Mouse (Mus musculus) megakaryocyte progenitor cell, adult 5-6 weeks (primary cell): ENCODE results near the gene Gm5737. TPM values are rescaled to one million over a fixed set of nuclear protein-coding genes. Genes with fewer than 3 reads are reported as not detected.

ENCODE experiments used
- ATAC-seq: replicated peaks from 2 replicates; pipeline ENCODE4 v1.8.0; 2016; ENCODE audit warnings: mild to moderate bottlenecking, moderate TSS enrichment, inconsistent platforms; ENCODE audit not compliant: poor library complexity
- total RNA-seq, 2 experiments: library from RNA; stranded (forward) in 1 of 2; stranded (reverse) in 1 of 2; fragments of 157-497, 149-512 nt in 1 of 2; fragments of 200-1000 nt in 1 of 2; gene quantifications; 2 replicates each; pipeline versions ENCODE4 v1.2.3 to v1.2.4; 2015 to 2017

Gene Gm5737
- total RNA-seq, 2 experiments from 2014 or later: not detected

DNA sequence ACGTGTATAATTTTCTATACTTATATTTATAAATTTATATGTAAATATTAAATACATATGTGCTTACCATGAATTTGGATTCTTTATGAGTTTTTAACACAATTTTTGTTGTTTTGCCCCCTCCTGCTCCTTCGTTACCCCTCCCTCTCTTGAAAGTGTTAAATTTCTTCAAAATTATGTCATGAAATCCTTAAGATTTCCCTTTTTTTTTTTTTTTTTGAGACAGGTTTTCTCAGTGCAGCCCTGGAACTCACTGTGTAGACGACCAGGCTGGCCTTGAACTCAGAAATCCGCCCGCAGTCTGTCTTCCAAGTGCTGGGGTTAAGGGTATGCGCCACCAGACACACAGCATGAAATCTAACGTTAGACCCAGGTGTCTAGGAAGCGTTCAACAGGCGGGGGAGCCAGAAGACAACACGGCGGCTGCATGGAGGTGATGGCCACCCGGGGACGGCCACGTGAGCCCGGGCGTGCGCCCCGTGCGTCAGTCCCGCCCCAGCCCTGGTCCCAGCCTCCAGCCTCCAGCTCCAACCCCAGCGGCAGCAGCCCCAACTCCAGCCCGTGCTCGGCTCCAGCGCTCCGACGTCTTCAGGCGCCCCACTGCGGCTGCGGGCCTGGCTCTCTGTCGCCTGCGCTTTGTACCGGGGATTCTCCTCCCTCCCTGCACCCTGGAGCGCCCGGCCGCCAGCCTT, 30.3 kb downstream of the Gm5737 start, which contains the start of gene Eef2k:
Gene Eef2k, plus strand, starts transcription at position 487 of the 692 bp plus-strand sequence.
- ATAC-seq: peak; percentile 80

DNA sequence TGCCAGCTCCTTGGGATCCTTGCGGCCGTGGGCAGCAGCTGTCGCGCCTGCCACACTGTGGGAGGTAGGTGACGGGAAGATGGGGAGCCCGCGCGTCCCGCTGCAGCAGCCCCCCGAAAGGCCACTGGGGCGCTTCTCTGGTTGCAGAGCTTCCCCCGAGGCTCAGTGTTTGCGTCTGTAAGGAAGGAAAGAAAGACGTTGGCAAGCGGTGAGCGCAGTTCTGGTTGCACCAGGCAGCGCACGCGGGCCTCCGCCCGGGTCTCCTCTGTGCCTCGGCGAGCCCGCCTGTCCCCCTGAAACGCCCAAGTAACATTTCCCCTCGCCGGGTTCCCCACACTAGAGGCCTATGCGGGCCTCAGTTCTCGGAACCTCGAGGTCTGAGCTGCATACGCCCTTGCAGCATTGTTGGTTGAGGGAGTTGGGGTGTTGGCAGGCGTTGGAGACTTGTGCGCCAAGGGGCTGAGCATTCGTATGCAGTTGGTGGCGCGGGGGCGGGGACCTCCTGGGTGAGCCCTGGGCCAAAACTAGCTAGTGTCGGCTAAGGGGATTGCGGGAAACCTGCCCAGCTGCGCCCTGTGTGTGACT, 31.0 kb downstream of the Gm5737 start:
- ATAC-seq: peak; percentile 68

DNA sequence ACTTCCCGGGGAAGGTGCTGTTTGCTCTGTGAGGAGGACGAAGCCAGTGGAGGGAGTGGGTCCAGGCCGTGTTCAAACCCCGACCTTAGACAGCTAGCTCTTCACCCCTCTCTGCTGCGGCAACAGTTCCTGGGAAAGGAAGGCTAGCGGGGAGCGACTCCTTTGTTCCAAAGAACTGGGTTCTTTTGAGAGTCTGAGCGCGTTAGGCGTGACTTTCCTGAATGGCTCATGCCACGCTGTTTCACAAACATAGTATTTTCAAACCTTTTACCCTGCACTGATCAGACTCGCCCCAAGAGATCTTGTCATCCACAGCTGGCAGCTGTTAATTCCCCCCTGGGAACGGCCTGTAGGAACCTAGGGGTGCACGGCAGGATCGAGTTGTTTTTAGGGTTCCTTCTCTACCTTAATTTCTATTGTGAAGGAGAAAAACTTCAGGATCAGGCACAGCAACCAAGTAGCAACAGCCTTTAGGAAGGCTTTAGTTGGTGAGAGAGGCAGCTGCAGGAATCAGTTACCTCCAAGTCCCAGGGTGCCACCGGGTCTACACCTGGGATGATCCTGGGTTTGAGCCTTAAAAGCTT, 31.8 kb downstream of the Gm5737 start:
- no peak for ATAC-seq

DNA sequence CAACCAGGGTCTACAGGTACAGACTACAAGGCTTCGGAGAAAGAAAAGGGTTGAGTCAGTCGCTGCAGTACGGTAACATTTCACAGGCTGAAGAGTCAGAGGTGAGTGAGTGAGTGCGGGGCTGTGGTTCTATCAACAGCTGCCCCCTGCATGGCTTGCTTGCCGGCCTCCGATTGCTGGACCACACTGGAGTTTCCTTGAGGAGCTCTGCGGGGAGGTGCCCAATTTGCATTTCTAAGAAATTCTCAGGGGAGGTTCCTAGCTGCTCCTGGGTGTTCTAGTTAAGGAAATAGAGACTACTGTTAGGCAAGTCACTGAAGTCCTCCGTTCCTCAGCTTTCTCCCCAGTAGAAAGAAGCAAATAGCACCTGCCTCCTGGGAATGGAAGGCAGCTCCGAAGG, 32.5 kb downstream of the Gm5737 start:
- ATAC-seq: no peak

DNA sequence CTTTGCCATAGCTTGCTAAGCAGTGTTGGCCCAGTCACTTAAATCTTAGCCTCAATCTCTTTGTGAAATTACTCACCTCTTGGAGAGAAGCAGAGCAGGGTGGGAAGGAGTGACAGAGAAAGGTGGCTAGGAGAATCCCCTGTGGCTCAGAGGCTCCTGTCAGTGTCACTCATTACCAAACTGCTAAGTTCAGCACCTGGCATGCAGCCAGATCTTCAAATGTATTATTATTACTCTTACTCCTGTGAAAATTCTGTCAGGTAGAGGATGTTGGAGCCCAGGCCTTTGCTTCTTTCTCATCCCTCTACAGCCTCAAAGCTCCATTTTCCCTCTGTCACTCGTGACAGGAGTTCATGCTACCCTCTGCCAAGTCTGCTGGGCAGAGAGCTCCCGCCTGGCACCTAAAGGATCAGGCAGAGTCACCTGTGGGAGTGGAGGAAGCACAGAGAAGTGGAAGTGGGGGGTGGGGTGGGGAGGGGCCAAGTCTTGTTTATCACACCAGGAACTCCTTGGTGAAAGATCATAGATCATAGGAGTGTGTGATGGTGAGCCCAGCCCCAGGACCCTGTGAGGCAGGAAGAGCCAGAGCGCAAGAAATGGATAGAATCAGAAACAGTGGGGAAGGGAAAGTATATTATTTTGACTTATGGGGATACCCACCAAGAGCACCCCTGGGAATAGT, 36.8 kb downstream of the Gm5737 start:
- no peak for ATAC-seq

DNA sequence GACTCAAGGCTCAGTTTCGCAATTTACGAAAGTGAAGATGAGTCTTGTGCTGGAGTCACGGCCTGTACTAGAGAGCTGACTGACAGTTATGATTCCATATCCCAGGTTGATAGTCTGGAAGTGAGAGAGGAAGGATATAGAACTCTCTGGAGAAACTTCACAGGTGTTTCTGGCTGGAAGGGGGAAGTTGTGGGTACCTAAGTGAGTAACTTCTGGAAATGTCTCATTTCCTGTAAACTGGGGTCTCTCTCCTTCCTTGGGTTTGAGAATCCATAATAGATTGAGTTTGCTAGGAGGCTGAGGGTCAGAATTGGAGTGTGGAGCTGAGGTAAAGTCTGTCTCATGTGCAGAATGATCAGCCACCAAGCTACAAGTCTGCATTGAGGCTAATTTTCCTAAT, 38.0 kb downstream of the Gm5737 start:
- ATAC-seq: no peak

DNA sequence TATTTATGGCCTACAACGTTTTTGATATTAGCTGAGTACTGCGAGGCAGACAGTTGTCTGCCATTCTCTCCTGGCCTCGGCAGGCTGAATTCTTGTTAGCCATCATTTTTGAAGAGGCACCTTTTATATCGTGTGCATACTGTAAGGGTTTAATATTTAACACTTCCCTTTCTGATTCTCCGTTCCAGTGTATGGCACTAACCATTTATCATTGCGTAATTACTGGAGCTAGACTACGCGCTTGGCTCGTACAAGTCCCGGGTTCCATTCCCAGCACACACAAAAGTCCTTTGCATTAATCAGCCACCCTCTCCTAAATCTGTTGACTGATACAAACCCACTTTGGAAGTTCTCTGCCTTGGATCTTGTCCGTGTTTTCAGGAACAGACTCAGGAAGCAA, 47.7 kb downstream of the Gm5737 start:
- ATAC-seq: 0 out of 2 replicates have a peak, but pooled peaks have one; percentile 26

DNA sequence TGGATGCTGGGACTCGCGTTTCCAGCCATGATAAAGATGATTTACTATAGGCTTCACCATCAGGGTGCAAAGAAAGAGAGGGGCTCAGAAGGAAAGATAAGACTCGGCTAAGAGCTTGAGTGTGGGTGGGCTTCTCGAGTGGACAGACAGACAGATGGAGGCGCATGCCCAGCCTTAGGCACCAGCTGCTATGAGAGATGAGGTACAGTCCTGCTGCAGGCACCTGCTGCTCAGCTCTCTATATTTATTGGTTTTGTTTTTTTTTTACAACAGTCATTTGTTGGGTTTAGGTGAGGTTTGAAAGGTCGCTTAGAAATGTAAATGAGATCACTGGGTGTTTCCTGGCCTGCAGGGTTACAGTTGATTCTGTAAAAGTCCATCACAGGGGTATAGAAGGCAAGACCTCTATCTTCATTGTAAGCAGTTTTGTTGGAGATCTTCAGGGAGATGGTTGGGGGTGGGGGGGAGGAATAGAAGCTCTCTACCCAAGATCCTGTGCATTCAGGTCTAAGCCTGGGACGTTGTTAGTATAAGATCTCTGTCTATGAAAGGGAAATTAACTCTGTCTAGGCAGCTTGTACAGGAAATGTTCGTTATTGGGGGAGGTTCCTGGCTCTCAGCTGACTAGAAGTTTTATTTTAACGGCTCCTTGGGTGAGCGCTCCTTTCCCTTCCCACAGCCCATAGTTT, 48.8 kb downstream of the Gm5737 start:
- peak; percentile 26; the same call in 1 of the 2 replicates for ATAC-seq

DNA sequence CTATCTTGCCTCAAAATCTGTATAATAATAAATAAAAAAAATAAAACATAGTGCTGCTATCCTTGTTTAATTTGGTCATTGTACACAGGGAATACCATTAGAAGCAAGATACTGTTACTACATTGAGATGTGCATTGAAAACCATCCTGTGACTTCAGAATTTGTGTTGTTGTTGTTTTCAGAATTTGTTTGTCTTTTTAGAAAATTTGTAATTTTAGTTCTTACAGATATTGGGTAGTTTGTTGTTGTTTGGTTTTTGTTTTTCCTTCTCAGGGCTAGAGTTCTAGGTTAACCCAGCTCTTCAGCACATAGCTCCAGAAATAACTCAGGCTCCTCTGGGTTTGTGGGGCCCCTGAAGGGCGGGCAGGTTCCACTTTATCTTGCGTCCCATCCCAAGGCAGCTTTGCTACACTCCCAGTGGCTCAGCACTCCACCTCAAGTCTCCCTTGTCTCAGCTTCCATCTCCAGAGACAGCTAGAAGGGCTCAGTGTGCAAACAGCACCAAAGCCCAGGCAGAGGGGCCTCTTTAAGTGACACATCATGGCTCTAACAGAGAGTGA, 49.4 kb downstream of the Gm5737 start:
- peak; percentile 36 for ATAC-seq

DNA sequence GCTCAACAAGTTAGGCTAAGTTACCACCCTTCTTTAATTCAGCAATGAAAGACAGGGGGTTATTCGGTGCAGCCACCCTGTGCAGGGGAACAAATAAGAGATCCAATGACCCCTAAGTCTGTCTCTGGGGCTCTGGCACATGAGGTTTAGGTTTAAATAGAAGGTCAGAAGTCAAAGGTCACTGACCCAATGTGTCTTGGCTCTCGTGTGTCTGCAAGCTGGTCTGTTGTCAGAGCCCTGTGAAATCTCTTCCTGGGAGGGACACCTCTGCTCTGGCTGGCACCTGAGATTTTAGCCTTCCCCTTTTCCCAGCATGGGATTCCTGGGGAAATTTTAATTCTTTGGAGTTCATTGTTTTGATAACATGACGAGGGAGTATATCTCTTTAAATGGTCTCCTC, 50.0 kb downstream of the Gm5737 start:
- ATAC-seq: no peak

DNA sequence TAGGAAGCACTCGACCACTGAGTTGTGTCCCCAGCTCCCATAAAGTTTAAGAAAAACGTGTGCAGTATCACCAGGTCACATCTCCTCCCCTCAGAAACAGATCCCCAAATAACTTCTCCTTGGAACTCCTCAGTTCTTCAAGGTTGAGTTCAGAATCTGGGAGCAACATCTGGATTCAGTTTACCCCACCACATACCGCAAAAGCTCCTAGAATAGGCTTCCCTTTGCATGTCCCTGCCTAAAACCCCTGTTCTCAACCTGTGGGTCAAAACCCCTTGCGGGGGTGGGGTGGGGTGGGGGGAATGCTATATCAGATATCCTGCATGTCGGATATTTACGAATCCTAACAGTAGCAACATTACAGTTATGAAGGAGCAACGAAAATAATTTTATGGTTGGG, 50.5 kb downstream of the Gm5737 start:
- ATAC-seq: no peak

DNA sequence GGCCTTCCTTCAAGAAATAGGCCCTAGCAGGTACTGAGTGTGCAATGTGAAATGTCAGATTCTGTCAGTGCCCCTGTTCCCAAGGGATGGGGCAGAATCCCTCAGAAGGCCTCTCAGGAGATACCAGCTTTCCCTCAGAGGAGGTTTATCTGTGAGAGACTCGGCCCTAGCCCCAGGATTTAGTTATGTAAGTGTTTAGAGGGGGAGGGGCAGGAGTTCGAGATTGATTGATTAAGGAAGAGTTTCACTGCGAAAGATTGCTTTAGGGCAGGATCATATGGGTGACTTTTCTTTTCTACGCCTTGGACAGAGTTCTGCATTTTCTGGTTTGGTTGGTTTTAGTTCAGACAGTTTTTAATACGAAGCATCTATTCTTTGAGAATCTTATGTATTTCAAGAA, 51.3 kb downstream of the Gm5737 start:
- ATAC-seq: no peak

DNA sequence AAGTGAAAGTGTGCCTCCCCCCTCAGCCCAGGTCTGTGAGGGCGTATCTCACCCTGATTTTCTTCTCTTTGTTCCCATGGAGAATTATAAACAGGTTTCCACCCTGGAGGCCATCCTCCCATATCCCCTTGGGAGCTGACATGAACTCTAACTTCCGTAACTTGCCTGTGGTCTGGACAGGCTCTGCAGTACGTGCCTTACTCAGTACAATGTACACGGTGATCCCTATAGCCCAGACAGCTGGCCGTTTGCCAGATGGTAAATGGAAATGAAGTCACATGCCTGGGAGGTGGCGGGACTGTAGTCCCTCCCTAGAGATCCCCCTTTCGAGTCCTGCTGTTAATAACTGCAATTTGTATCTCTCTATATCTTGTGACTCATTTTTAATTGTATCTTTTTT, 52.9 kb downstream of the Gm5737 start:
- ATAC-seq: peak; percentile 54

DNA sequence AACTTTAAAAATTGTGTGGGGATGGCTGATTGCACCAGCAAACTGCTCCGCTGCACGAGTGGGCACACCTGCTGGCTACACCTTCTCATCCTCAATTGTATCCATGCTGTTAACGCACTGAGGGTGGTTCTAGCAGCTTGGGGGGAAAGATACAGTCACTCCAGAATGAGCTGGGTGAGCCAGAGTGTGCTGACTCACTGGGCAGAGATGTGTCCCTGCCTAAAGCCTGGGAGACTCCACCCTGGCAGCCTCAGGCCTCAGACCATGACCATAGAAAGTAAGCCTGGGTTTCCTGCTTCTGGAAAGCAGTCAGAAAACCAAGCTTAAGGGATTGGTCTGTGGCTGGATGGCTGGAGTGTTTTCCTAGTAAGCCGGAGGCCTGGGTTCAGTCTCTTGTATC, 53.7 kb downstream of the Gm5737 start:
- peak; percentile 52 for ATAC-seq

DNA sequence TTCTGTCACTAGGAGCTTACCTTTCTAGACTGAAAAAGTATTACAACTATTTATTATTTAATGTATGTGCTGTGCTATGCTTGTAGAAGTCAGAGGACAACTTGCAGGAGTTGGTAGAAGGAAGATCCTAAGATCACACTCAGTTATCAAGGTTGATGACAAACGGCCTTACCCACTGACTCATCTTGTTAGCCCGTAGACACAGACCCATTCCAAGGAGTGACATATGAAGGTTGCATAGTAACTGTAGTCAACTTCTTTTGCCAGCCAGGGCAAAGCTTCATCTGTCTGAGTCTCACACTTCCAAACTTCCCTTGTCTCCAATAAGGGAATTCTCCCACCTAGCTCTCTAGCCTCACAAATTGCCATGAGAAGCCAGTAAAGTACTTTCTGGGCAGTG, 54.5 kb downstream of the Gm5737 start:
- no peak for ATAC-seq

DNA sequence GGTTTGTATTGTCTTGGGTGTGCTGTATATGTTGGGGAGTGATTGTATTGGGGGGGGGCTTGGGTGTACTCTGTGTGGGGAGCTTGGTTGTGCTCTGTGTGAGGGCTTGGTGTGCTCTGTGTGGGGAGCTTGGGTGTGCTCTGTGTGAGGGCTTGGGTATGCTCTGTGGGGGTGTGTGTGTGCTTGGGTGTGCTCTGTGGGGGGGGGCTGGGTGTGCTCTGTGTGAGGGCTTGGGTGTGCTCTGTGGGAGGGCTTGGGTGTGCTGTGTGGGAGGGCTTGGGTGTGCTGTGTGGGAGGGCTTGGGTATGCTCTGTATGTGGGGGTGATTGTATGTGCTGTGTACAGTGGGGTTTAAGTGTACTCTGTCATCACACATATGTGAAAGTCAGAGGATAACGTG, 55.6 kb downstream of the Gm5737 start:
- ATAC-seq: no peak

DNA sequence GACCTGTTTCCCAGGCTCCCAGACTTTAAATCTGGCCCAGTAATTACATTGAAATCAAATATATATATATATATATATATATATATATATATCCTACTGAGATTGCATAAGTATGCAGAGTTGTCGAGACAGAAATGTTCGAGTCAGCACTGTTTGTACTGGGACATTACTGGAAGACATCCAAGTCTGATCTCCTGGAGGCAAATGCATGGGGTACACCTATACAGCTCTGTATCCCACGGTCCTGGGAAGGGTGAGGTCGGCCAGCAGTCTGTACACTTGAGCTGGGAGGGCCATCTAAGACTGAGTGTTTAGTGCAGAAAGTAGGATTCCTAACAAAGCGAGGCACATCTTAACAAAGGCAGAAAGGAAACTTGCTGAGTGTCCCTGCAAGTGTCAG, 57.7 kb downstream of the Gm5737 start:
- ATAC-seq: no peak

DNA sequence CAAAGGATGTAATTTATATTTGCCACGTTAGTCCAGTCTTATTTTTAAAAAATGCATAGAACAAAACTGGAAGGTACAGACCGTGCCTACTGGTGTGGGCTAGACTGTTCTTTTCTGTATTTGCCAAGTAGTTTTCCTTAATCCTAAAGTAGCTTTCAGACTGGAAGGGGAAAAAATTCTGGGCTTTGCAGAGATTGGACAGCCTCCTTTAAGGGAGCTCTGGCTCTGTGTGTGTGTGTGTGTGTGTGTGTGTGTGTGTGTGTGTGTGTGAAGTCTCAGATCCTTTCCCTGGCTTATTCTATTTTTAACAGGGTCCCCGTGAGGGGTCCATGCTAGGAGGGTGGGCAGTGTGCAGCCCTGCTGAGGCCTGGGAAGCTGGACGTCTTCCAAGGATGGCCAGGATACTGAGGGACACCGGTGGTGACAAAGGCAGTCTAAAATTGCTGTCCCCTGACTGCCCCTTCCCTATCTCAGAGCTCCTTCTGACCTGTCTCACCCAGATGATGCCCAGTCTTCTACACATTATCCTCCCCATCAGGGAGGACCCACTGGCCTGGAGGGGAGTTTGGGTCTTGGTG, 58.4 kb downstream of the Gm5737 start:
- ATAC-seq: no peak

DNA sequence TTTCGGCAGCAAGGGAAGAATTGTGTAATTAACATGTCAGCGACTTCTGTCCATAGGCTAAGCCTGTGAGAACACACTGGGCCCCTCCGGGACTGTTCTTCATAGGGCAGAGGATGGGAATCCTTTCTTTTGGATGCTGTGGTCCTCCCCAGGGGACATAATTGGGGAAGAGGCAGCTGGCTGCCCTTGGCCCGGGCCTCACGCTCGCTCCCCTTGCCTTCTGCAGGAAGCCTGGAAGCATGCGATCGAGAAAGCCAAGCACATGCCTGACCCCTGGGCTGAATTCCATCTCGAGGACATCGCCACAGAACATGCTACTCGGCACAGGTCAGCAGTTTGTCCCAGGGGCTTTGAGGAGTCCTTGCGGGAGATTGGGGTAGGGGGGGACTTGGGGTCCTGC, 60.9 kb downstream of the Gm5737 start:
- ATAC-seq: no peak

DNA sequence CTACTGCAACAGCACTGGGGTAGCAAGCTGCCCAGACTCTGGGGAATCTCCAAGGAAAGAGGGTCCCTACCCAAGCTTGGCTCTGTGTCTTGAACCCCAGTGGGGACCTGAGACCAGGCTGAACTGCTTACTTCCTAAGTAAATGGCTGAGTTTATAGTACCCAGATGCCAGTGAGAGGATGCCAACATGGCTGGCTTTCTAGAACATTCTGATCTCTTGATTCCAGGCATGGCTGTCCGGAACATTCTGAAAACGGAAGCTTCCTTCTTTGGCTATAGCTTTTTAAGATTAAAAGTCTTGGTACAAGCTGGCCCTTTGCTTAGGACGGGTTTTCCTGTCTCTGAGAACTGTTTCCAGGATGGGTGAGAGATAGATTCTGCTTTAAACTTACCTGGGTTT, 61.9 kb downstream of the Gm5737 start:
- ATAC-seq: no peak
